Mouse (Mus musculus): ENCODE data around the gene Vps53. TPM values are rescaled to one million over a fixed set of nuclear protein-coding genes. Genes with fewer than 3 reads are reported as not detected.

Gene Vps53
- polyA plus RNA-seq, 1 experiment from 2014 or later, result 30.8 TPM

GRCm38 (mm10) chr11:76106551-76107496 is 72.6 kb downstream of the Vps53 start:
- H3K9ac ChIP-seq (ENCODE audit: low read depth, low read length), result no peak overlapping the region
- 86% methylated on average over 11 of the region's 11 CpGs for WGBS
- ATAC-seq (replicated peaks; ENCODE audit: low FRiP score) (no peak), DNase-seq (ENCODE audit: low spot score) (peak; percentile 23)
- H3K4me2 ChIP-seq, result no peak overlapping the region
- H3K27me3 ChIP-seq (replicated peaks; ENCODE audit: control insufficient read depth, insufficient read depth, low read length), result no peaks in the 10 kb centered on the region
- no peaks in the 10 kb centered on the region for H3K4me1 ChIP-seq (replicated peaks; ENCODE audit: control insufficient read depth, insufficient read depth, low read length)
- H3K36me3 ChIP-seq (ENCODE audit: control insufficient read depth, insufficient read depth, low read length), result 0 out of 2 replicates have a peak, but pooled peaks cover 4% of the 10 kb centered on the region
- H3K9me3 ChIP-seq (ENCODE audit: control insufficient read depth, low read length), result no peaks in the 10 kb centered on the region
- no peak overlapping the region for H3K4me3 ChIP-seq (ENCODE audit: low read depth, low read length)
- no peak overlapping the region for H3K27ac ChIP-seq (ENCODE audit: low read depth, low read length)

GRCm38 (mm10) chr11:76101154-76101553 is 78.3 kb downstream of the Vps53 start:
- ATAC-seq (replicated peaks; ENCODE audit: low FRiP score) (no peak), DNase-seq (ENCODE audit: low spot score) (no peak)
- Histone ChIP-seq H3K27me3 (replicated peaks; ENCODE audit: control insufficient read depth, insufficient read depth, low read length) (no peaks in the 10 kb centered on the region), H3K4me3 (ENCODE audit: low read depth, low read length) (no peak overlapping the region), H3K27ac (ENCODE audit: low read depth, low read length) (no peak overlapping the region), H3K4me1 (replicated peaks; ENCODE audit: control insufficient read depth, insufficient read depth, low read length) (no peaks in the 10 kb centered on the region), H3K4me2 (no peak overlapping the region), H3K36me3 (ENCODE audit: control insufficient read depth, insufficient read depth, low read length) (peaks cover 9% of the 10 kb centered on the region; the same call in 1 of the 2 replicates), H3K9ac (ENCODE audit: low read depth, low read length) (no peak overlapping the region), H3K9me3 (ENCODE audit: control insufficient read depth, low read length) (no peaks in the 10 kb centered on the region)

- WGBS, result 76% methylated on average over 4 of the region's 4 CpGs
- H3K4me1 ChIP-seq (replicated peaks; ENCODE audit: control insufficient read depth, insufficient read depth, low read length), result no peaks in the 10 kb centered on the region
- H3K9me3 ChIP-seq (ENCODE audit: control insufficient read depth, low read length), result no peaks in the 10 kb centered on the region
- H3K27me3 ChIP-seq (replicated peaks; ENCODE audit: control insufficient read depth, insufficient read depth, low read length), result no peaks in the 10 kb centered on the region
- H3K4me2 ChIP-seq, result no peak overlapping the region
- ATAC-seq (replicated peaks; ENCODE audit: low FRiP score) (no peak), DNase-seq (ENCODE audit: low spot score) (no peak)
- no peak overlapping the region for H3K4me3 ChIP-seq (ENCODE audit: low read depth, low read length)
- H3K9ac ChIP-seq (ENCODE audit: low read depth, low read length), result no peak overlapping the region
- H3K36me3 ChIP-seq (ENCODE audit: control insufficient read depth, insufficient read depth, low read length), result peaks cover 9% of the 10 kb centered on the region; the same call in 1 of the 2 replicates
- no peak overlapping the region for H3K27ac ChIP-seq (ENCODE audit: low read depth, low read length)
Measured at GRCm38 (mm10) chr11:76099193-76099975, 80.1 kb downstream of the Vps53 start.

- no peaks in the 10 kb centered on the region for H3K27me3 ChIP-seq (replicated peaks; ENCODE audit: control insufficient read depth, insufficient read depth, low read length)
- DNase-seq (ENCODE audit: low spot score), result no peak
- no peak overlapping the region for H3K9ac ChIP-seq (ENCODE audit: low read depth, low read length)
- no peaks in the 10 kb centered on the region for H3K36me3 ChIP-seq (ENCODE audit: control insufficient read depth, insufficient read depth, low read length)
- no peak overlapping the region for H3K4me3 ChIP-seq (ENCODE audit: low read depth, low read length)
- no peaks in the 10 kb centered on the region for H3K9me3 ChIP-seq (ENCODE audit: control insufficient read depth, low read length)
- no peaks in the 10 kb centered on the region for H3K4me1 ChIP-seq (replicated peaks; ENCODE audit: control insufficient read depth, insufficient read depth, low read length)
- ATAC-seq (replicated peaks; ENCODE audit: low FRiP score), result no peak
- H3K4me2 ChIP-seq, result no peak overlapping the region
- WGBS, result 92% methylated on average over 8 of the region's 8 CpGs
- H3K27ac ChIP-seq (ENCODE audit: low read depth, low read length), result no peak overlapping the region
Measured at GRCm38 (mm10) chr11:76093610-76094009, 85.8 kb downstream of the Vps53 start.

- H3K4me3 ChIP-seq (ENCODE audit: low read depth, low read length), result no peak overlapping the region
- H3K4me1 ChIP-seq (replicated peaks; ENCODE audit: control insufficient read depth, insufficient read depth, low read length), result no peaks in the 10 kb centered on the region
- ATAC-seq (replicated peaks; ENCODE audit: low FRiP score), result no peak
- no peaks in the 10 kb centered on the region for H3K9me3 ChIP-seq (ENCODE audit: control insufficient read depth, low read length)
- H3K27me3 ChIP-seq (replicated peaks; ENCODE audit: control insufficient read depth, insufficient read depth, low read length), result no peaks in the 10 kb centered on the region
- H3K36me3 ChIP-seq (ENCODE audit: control insufficient read depth, insufficient read depth, low read length), result 0 out of 2 replicates have a peak, but pooled peaks cover 3% of the 10 kb centered on the region
- DNase-seq (ENCODE audit: low spot score), result no peak
- 88% methylated on average over 6 of the region's 6 CpGs for WGBS
- no peak overlapping the region for H3K4me2 ChIP-seq
- H3K9ac ChIP-seq (ENCODE audit: low read depth, low read length), result no peak overlapping the region
- no peak overlapping the region for H3K27ac ChIP-seq (ENCODE audit: low read depth, low read length)
Measured at GRCm38 (mm10) chr11:76089776-76090175, 89.7 kb downstream of the Vps53 start.

- H3K36me3 ChIP-seq (ENCODE audit: control insufficient read depth, insufficient read depth, low read length), result 0 out of 2 replicates have a peak, but pooled peaks cover 3% of the 10 kb centered on the region
- no peak overlapping the region for H3K27ac ChIP-seq (ENCODE audit: low read depth, low read length)
- no peak for DNase-seq (ENCODE audit: low spot score)
- no peak for ATAC-seq (replicated peaks; ENCODE audit: low FRiP score)
- H3K4me2 ChIP-seq, result no peak overlapping the region
- H3K27me3 ChIP-seq (replicated peaks; ENCODE audit: control insufficient read depth, insufficient read depth, low read length), result no peaks in the 10 kb centered on the region
- no peak overlapping the region for H3K4me3 ChIP-seq (ENCODE audit: low read depth, low read length)
- 68% methylated on average over 4 of the region's 4 CpGs for WGBS
- H3K4me1 ChIP-seq (replicated peaks; ENCODE audit: control insufficient read depth, insufficient read depth, low read length), result no peaks in the 10 kb centered on the region
- H3K9ac ChIP-seq (ENCODE audit: low read depth, low read length), result no peak overlapping the region
- no peaks in the 10 kb centered on the region for H3K9me3 ChIP-seq (ENCODE audit: control insufficient read depth, low read length)
Measured at GRCm38 (mm10) chr11:76088506-76088905, 90.9 kb downstream of the Vps53 start.

- Histone ChIP-seq H3K27ac (ENCODE audit: low read depth, low read length) (no peak overlapping the region), H3K4me2 (no peak overlapping the region), H3K9ac (ENCODE audit: low read depth, low read length) (no peak overlapping the region), H3K27me3 (replicated peaks; ENCODE audit: control insufficient read depth, insufficient read depth, low read length) (no peaks in the 10 kb centered on the region), H3K9me3 (ENCODE audit: control insufficient read depth, low read length) (no peaks in the 10 kb centered on the region), H3K4me1 (replicated peaks; ENCODE audit: control insufficient read depth, insufficient read depth, low read length) (no peaks in the 10 kb centered on the region), H3K36me3 (ENCODE audit: control insufficient read depth, insufficient read depth, low read length) (peaks cover 8% of the 10 kb centered on the region; the same call in 1 of the 2 replicates), H3K4me3 (ENCODE audit: low read depth, low read length) (no peak overlapping the region)
- no peak for ATAC-seq (replicated peaks; ENCODE audit: low FRiP score)
- peak; percentile 47 for DNase-seq (ENCODE audit: low spot score)
- 67% methylated on average over 5 of the region's 5 CpGs for WGBS
Measured at GRCm38 (mm10) chr11:76085898-76086591, 93.4 kb downstream of the Vps53 start.

- ATAC-seq (replicated peaks; ENCODE audit: low FRiP score) (no peak), DNase-seq (ENCODE audit: low spot score) (no peak)
- H3K27ac ChIP-seq (ENCODE audit: low read depth, low read length), result no peak overlapping the region
- no peak overlapping the region for H3K4me3 ChIP-seq (ENCODE audit: low read depth, low read length)
- H3K9ac ChIP-seq (ENCODE audit: low read depth, low read length), result no peak overlapping the region
- no peaks in the 10 kb centered on the region for H3K27me3 ChIP-seq (replicated peaks; ENCODE audit: control insufficient read depth, insufficient read depth, low read length)
- peaks cover 13% of the 10 kb centered on the region; the same call in 1 of the 2 replicates for H3K36me3 ChIP-seq (ENCODE audit: control insufficient read depth, insufficient read depth, low read length)
- no peak overlapping the region for H3K4me2 ChIP-seq
- no peaks in the 10 kb centered on the region for H3K9me3 ChIP-seq (ENCODE audit: control insufficient read depth, low read length)
- no peaks in the 10 kb centered on the region for H3K4me1 ChIP-seq (replicated peaks; ENCODE audit: control insufficient read depth, insufficient read depth, low read length)
- WGBS, result 61% methylated on average over 1 of the region's 1 CpGs
Measured at GRCm38 (mm10) chr11:76084943-76085342, 94.5 kb downstream of the Vps53 start.

Measured in liver, embryonic 11.5 days (tissue).